Mouse (Mus musculus) midbrain, embryonic 16.5 days (tissue): Measurements from ENCODE around the gene Tmem177. TPM values are rescaled to one million over a fixed set of nuclear protein-coding genes. Genes with fewer than 3 reads are reported as not detected.
A peak's percentile ranks its signal among the peaks of the same experiment; 100 is the strongest.

Experiments used
- ATAC-seq: fragments of 200-750 bp; cut with Nextera tagmentation; 2 replicates; pipeline ENCODE4 v1.8.0; 2017; ENCODE audit warnings: moderate TSS enrichment
- H3K27ac ChIP-seq: fragments of 300-500 bp; sonication (generic); 2 replicates; pipeline ENCODE4 v1.5.1; 2014; ENCODE audit warnings: mild to moderate bottlenecking, low read length, mixed read lengths
- H3K27me3 ChIP-seq: fragments of 300-500 bp; sonication (generic); 2 replicates; pipeline ENCODE4 v1.6.1; 2014; ENCODE audit warnings: low read depth, low read length, mixed read lengths; ENCODE audit not compliant: control insufficient read depth, insufficient read depth
- H3K36me3 ChIP-seq: fragments of 300-500 bp; sonication (generic); 2 replicates; pipeline ENCODE4 v1.6.1; 2014; ENCODE audit warnings: mild to moderate bottlenecking, low read length, moderate library complexity, mixed read lengths; ENCODE audit not compliant: control insufficient read depth, insufficient read depth
- H3K4me1 ChIP-seq: fragments of 300-500 bp; sonication (generic); 2 replicates; pipeline ENCODE4 v1.6.1; 2014; ENCODE audit warnings: mild to moderate bottlenecking, low read length, mixed read lengths; ENCODE audit not compliant: control insufficient read depth, insufficient read depth
- H3K4me2 ChIP-seq: fragments of 300-500 bp; sonication (generic); 2 replicates; pipeline ENCODE4 v1.6.1; 2014; ENCODE audit warnings: mild to moderate bottlenecking, low read length, mixed read lengths
- H3K4me3 ChIP-seq: fragments of 300-500 bp; sonication (generic); 2 replicates; pipeline ENCODE4 v1.5.1; 2014; ENCODE audit warnings: low read depth, mild to moderate bottlenecking, low read length, moderate library complexity, mixed read lengths
- H3K9ac ChIP-seq: fragments of 300-500 bp; sonication (generic); 2 replicates; pipeline ENCODE4 v1.6.1; 2014; ENCODE audit warnings: low read depth, low read length, mixed read lengths
- H3K9me3 ChIP-seq: fragments of 300-500 bp; sonication (generic); replicated peaks from 2 replicates; pipeline ENCODE4 v1.6.1; 2014; ENCODE audit warnings: mild to moderate bottlenecking, low read length, mixed read lengths; ENCODE audit not compliant: control insufficient read depth, poor library complexity, severe bottlenecking
- WGBS: fragments of 180-500 bp; shearing (Covaris S2); extraction: QIAGEN DNeasy Blood & Tissue Kit; methylation state at CpG from one replicate; pipeline ENCODE4 v1.1.7; 2014; 5-methylcytosine and 5-hydroxymethylcytosine counted together
- polyA plus RNA-seq: library from polyadenylated mRNA; unstranded; fragments of >200 nt; fragmentation: Nextera tagmentation; extraction: Ambion mirVana; gene quantifications from 2 replicates; pipeline ENCODE4 v1.2.1, GENCODE M21; 2015

Gene Tmem177
- polyA plus RNA-seq, result 6.9 and 8.4 TPM in 2 replicates

DNA sequence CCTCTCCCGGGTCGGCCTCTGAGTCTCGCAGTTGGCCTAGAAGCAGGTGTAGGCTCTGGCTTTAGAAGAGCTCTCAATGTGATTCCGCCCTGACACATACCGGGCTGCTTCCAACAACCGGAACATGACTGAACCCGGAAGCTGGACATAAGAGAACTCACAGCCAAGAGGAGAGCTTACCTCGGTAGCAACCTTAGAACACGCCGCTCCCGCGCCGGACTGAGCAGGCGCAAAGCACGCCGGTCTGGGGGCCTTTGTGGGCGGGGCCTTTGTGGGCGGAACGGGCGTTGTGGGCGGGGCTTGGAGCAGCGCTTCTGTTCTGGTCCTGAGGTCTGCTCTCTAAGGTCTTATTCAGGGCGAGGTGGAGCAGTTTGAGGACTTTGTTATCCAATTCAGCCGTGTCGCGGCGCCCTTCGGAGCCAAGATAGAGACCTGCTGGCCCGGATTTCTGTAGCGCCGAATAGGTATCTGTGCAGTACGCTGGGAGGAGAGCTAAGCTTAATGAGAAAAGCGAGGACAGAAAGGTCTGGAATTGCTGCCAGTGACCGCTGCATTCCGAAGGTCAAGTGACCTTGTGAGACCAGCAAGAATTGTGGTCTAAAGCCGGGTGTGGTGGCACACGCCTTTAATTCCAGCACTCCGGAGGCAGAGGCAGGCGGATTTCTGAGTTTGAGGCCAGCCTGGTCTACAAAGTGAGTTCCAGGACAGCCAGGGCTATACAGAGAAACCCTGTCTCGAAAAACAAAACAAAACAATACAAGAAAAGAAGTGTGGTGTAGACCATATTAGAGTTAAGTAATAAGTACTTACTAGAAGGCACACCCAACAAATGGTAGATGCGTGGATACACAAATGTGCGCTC is at the start of gene Tmem177:
Gene Tmem177, minus strand, starts transcription at position 256 of the 862 bp plus-strand sequence.
- Histone ChIP-seq H3K4me1 (peaks cover 8% of the 10 kb centered on the region), H3K9me3 (no peaks in the 10 kb centered on the region), H3K27ac (peak within 1 kb of the TSS; percentile 70; the same call in 1 of the 2 replicates), H3K4me2 (peak within 1 kb of the TSS; percentile 71), H3K36me3 (no peaks in the 10 kb centered on the region), H3K27me3 (no peaks in the 10 kb centered on the region), H3K9ac (peak within 1 kb of the TSS; percentile 71), H3K4me3 (peak within 1 kb of the TSS; percentile 61)
- peak; percentile 96 for ATAC-seq
- 12% methylated on average over 42 of the region's 42 CpGs for WGBS

DNA sequence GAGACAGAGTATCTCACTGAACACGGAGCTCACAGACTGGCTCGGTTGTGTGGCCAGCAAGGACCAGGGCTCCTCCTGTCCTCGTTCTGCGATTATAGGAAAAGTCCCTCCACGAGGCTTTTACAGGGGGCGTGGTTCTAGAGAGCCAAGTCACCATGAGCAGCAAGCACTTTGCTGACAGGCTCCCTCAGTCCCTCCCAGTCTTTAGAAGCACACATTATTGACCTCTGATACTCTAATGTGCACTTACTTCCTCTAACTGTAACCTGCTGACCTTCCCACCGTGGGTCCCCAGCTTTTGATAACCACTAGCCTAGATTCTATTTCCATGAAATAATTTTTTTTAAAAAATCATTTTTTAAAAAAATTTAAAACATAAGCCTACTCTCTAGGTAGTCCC is 46.9 kb upstream of the Tmem177 start:
- no peaks in the 10 kb centered on the region for H3K4me1 ChIP-seq
- H3K27ac ChIP-seq, result no peak overlapping the region
- H3K9ac ChIP-seq, result no peak overlapping the region
- no peaks in the 10 kb centered on the region for H3K9me3 ChIP-seq
- ATAC-seq, result no peak
- H3K36me3 ChIP-seq, result no peaks in the 10 kb centered on the region
- WGBS, result 72% methylated on average over 7 of the region's 7 CpGs
- no peak overlapping the region for H3K4me2 ChIP-seq
- no peak overlapping the region for H3K4me3 ChIP-seq
- no peaks in the 10 kb centered on the region for H3K27me3 ChIP-seq

DNA sequence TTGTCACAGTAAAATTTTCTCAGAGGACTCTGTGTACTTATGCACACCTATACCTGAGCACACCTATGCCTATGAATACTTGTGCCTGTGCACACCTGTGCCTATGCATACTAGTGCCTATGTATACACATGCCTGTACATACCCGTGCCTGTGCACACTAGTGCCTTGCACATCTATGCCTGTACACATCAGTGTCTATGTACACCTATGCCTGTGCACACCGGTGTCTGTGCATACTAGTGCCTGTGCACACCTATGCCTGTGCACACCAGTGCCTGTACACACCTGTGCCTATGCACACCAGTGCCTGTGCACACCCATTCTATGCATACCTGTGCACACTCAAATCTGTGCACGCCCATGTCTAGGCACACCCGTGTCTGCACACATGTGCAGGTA is 46.5 kb upstream of the Tmem177 start:
- Histone ChIP-seq H3K4me2 (no peak overlapping the region), H3K27ac (no peak overlapping the region), H3K4me3 (no peak overlapping the region), H3K9me3 (no peaks in the 10 kb centered on the region), H3K9ac (no peak overlapping the region), H3K36me3 (no peaks in the 10 kb centered on the region), H3K4me1 (no peaks in the 10 kb centered on the region), H3K27me3 (no peaks in the 10 kb centered on the region)
- WGBS, result 92% methylated on average over 4 of the region's 4 CpGs
- no peak for ATAC-seq

DNA sequence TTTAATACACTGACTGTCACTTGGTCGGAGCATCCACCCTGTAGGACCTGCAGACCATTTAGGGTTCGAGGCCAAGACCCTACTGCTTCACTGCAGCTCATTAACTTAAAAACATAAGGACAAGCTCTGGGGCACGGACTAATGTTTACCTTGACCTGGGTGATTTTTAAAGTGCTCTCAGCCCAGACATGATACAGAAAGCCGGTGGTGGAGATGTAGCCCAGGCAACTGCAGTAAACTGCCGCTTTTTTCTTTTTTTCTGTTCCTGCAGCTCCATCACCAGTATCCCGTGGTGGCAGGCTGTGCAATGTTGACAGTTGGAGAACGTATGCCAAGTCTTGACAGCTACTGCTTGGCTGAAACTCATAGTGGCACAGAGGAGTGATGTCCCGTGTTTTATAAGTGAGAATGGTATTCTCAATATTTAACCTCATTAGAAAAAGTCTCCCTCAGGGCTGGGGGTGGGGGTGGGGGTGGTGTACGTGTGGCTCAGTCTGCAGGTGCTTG is 44.8 kb upstream of the Tmem177 start:
- no peak overlapping the region for H3K4me3 ChIP-seq
- H3K36me3 ChIP-seq, result no peaks in the 10 kb centered on the region
- WGBS, result 64% methylated on average over 9 of the region's 9 CpGs
- no peak overlapping the region for H3K9ac ChIP-seq
- ATAC-seq, result no peak; the same call in 1 of the 2 replicates
- no peaks in the 10 kb centered on the region for H3K4me1 ChIP-seq
- H3K4me2 ChIP-seq, result no peak overlapping the region
- no peaks in the 10 kb centered on the region for H3K9me3 ChIP-seq
- H3K27ac ChIP-seq, result no peak overlapping the region
- no peaks in the 10 kb centered on the region for H3K27me3 ChIP-seq

DNA sequence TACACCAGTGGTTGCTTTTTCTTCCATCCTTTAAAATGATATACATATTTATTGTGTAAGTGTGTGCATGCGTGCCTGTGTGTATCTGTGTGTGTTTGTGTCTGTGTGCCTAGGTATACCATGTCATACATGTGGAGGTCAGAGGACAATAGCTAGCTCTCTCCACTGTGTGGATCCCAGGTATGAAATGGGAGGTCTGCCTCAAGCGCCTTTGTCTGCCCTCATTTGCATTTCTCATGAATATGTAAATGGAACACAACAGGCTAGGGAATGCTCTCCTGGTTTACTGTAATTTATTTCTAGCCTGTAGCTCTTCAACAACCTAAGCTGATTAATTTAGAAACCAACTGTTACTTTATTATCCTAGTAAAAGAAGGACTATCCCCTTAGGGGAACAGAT is 41.7 kb upstream of the Tmem177 start:
- Histone ChIP-seq H3K4me2 (no peak overlapping the region), H3K27me3 (no peaks in the 10 kb centered on the region), H3K4me3 (no peak overlapping the region), H3K9ac (no peak overlapping the region), H3K27ac (no peak overlapping the region), H3K36me3 (no peaks in the 10 kb centered on the region), H3K4me1 (no peaks in the 10 kb centered on the region), H3K9me3 (no peaks in the 10 kb centered on the region)
- peak; percentile 70 for ATAC-seq
- 60% methylated on average over 2 of the region's 2 CpGs for WGBS

DNA sequence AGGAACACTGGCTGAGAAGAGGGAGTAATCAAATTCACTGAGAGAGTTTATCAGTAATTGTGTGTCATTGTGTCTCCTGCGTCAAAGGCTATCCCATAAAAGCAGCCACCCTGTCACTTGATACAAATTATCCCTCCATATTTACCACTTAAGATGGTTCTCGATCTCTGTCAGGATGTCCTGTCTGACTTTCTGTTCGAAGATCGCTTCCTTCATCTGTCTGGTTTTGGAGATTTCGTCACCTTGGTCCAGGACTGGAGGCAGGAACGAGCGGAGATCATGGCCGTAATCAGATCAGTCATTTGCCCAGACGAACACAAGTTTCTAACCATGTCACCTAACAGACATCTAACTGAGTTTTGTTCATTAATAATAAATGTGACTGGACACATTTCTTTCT is 40.4 kb upstream of the Tmem177 start:
- H3K4me1 ChIP-seq, result no peaks in the 10 kb centered on the region
- H3K4me2 ChIP-seq, result no peak overlapping the region
- H3K36me3 ChIP-seq, result no peaks in the 10 kb centered on the region
- H3K27ac ChIP-seq, result no peak overlapping the region
- no peak overlapping the region for H3K4me3 ChIP-seq
- no peak overlapping the region for H3K9ac ChIP-seq
- WGBS, result 78% methylated on average over 9 of the region's 9 CpGs
- H3K9me3 ChIP-seq, result no peaks in the 10 kb centered on the region
- no peak for ATAC-seq
- H3K27me3 ChIP-seq, result no peaks in the 10 kb centered on the region

DNA sequence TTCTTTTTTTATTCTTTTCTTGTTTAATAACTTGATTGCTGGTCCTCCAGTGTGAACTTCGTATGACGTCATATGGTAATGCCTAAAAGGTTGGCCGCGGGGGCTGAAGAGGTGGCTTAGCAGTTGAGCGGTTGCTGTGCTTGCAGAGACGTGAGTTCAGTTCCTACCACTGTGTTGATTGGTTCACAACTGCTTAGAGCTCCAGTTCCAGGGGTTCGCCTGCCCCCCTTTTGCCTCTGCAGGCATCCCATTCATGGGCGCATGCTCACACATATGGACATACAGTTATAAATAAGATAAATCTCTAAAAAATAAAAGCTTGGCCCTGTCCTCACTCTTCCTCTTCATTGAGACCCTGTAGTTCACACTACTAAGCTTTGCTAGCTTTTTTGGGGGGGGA is 37.1 kb upstream of the Tmem177 start:
- Histone ChIP-seq H3K4me2 (no peak overlapping the region), H3K27ac (no peak overlapping the region), H3K4me3 (no peak overlapping the region), H3K9me3 (no peaks in the 10 kb centered on the region), H3K9ac (no peak overlapping the region), H3K4me1 (no peaks in the 10 kb centered on the region), H3K27me3 (no peaks in the 10 kb centered on the region), H3K36me3 (no peaks in the 10 kb centered on the region)
- WGBS, result 93% methylated on average over 8 of the region's 8 CpGs
- ATAC-seq, result no peak

DNA sequence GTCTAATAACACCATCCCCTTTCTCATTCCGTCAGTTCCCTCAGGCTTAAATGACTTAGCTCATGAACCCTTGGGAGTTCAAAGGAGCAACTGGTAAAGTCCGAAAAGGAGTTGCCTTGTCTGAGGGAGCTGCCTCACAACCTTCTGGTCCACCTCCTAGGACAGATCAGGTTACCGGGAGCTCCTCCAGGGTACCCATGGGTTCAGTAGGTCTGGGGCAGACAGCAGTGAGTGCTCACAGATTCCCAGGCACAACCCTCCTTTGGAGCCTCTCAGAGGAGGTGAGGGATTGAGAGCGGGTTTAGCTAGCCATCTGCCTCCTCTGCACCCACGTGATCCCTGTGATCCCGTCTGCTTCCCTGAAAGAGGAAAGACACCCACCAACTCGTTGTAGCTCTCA is 23.9 kb upstream of the Tmem177 start:
- Histone ChIP-seq H3K9me3 (no peaks in the 10 kb centered on the region), H3K4me1 (no peaks in the 10 kb centered on the region), H3K36me3 (no peaks in the 10 kb centered on the region), H3K4me2 (no peak overlapping the region), H3K27me3 (no peaks in the 10 kb centered on the region), H3K9ac (no peak overlapping the region), H3K27ac (no peak overlapping the region), H3K4me3 (no peak overlapping the region)
- WGBS, result 34% methylated on average over 7 of the region's 7 CpGs
- no peak for ATAC-seq

DNA sequence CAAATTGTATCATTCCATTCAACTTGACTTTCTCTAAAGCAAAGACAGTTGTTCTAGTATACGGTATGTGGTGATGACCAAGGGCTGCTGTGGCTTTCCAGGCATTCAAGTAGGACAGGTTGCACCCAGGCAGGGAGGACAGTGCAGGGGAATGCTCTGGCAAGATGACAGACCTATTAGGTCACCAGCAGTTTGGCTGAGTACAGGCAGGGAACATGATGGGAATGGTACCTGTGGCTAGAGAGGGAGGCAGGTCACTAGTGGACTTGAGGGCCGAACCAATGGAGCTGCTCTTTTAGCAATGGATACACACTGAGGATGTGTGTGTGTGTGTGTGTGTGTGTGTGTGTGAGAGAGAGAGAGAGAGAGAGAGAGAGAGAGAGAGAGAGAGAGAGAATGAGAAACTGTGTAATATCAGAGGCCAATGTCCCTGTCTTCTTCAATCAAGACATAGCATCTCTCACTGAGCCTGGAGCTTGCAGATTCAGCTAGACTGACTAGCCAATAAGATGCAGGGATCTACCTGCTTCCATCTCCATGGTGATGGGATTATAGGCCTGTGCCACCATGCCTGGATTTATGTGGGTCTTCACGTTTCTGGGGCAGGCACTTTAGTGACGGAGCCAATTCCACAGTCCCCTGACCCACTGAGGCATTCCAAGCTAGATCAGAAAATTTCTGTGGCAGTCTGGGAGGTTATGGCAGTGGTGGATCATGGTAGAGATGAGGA is 18.6 kb upstream of the Tmem177 start:
- WGBS, result 74% methylated on average over 4 of the region's 4 CpGs
- no peak overlapping the region for H3K4me3 ChIP-seq
- 0 out of 2 replicates have a peak, but pooled peaks have one; percentile 54 for ATAC-seq

More for the DNA sequence above, 18.6 kb upstream of the Tmem177 start:
- H3K9ac ChIP-seq, result no peak overlapping the region
- H3K27ac ChIP-seq, result no peak overlapping the region
- no peaks in the 10 kb centered on the region for H3K36me3 ChIP-seq
- H3K4me2 ChIP-seq, result no peak overlapping the region
- no peaks in the 10 kb centered on the region for H3K9me3 ChIP-seq
- no peaks in the 10 kb centered on the region for H3K4me1 ChIP-seq
- no peaks in the 10 kb centered on the region for H3K27me3 ChIP-seq
